Mouse (Mus musculus): ENCODE results near the gene Lmnb2.

DNA sequence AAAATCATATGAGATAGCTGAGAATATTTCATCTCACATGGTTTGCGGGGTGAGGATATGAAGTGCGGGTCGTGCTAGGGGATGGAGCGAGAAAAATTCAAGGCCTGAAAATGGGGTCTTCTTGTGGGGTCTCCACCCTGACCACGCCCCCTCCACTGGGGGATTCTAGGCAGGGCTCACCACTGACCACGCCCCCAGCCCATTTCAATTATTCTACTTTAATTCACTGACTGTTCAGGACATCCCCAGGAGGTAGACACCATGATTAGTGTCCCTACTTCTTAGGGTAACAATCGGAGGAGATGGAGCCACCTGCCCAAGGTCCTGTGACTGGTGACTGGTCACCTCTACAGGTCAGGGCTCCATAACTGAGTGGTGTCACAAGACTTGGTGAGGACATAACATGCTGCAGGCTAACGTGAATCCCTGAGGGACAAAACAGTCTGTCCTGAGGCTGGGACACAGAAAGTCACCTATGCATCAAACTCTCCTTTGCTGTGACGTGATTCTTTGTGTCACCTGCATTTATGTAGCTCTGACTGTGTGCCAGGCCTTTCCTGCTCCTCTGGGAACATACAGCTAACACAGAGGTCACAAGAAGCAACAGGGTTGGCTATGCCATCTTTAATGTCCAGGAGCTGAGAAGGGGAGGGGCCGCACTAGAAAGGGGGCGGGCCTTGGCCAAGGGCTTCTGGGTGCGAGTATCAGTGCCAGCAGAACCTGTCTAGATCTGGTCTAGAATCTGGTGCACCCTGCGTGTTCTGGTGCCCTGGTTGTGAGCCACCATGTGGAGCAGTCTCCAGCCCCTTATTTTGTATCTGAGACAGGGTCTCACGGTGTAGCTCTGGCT, 16.3 kb upstream of the Lmnb2 start:
- TF ChIP-seq CTCF (IDR thresholded peaks at IDR 0.05) (no peak), EP300 (IDR thresholded peaks at IDR 0.05) (no peak)

Measured in lung, postnatal 0 days (tissue).